Mouse (Mus musculus): ENCODE measurements around the gene Ctbs.

DNA sequence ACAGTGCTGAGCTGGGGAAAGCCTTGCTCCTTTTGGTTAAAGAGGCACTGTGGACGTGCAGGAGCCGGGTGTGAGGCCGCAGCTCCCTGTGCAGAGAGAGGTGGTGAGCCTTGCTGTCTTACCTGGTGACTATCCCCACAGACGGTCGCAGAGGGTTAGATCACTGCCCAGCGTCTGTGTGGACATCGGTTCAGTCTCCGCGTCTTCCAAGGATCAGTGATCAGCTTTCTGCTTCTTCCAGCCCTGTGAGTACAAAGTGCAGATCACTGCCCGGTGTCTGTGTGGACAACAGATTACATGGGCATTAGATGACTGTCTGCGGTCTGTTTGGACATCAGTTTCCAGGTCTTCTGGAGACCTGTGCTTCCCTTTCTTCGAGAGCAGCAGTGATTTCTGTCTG, 35.0 kb upstream of the Ctbs start:
- no peak for TF ChIP-seq POLR2A (IDR thresholded peaks at IDR 0.05; ENCODE audit: extremely low read depth, insufficient read depth, low read length)
- no peak for TF ChIP-seq CTCF (IDR thresholded peaks at IDR 0.05; ENCODE audit: low read depth, low read length)

Measured in liver, adult 2 months (tissue).